Mouse (Mus musculus) layer of hippocampus, adult 9-11 months (tissue): Measurements from ENCODE around the gene Nkx3-2.
A peak's percentile ranks its signal among the peaks of the same experiment; 100 is the strongest.

Source experiments
- DNase-seq: peaks from one replicate; pipeline ENCODE4 v3.0.0; 2022

Gene Nkx3-2

DNA sequence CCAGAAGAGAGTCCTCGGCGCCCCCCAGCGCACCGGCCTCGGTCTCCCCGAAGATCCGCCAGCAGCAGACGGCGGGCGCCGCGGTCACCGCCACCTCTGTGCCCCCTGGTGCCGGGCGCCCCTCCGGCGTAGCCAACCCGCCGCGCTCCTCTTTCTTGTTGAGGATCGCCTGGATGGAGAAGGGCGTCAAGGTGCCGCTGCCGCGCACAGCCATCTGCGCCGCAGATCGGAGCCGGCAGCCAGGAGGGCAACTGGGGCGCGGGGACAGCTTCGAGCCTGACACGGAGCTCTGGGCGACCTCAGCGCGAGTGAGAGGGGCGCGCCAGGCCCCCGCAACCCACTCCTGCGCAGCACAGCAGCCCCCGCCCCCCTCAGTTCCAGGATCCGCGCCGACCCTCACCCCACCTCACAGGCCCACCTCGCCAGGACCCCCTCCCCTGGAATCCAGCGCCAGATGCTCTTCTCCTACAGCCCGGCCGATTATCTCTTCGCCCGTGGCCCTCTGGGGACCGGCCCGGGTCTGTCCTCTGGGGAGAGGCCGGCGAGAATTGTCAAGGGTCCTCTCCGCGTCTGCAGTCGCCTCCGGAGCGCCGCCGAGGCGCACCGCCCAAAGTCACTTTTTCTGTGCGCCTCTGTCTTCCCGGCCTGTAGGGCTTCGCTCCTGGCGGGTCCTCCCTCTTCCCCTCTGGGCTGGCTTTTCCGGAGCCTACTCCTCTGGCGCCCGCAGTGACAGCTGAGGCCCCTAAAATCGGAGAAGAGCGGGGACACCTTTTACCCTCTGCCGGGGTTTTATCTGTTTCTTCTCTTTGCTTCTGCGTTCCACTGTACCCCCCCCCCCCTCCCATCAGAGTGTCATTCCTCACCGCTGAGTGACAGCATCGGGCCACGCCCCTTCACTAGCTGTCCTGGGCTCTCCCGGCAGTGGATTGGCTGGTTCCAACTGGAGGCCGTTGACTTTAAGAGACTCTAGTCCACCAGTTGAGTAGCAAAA is at the start of gene Nkx3-2:
Gene Nkx3-2 (minus strand): TSS at position 771 of the 991 bp plus-strand sequence.
- no peak for DNase-seq

- DNase-seq: no peak
Observed at GRCm38 (mm10) chr5:41812516-41812915, 48.2 kb upstream of the Nkx3-2 start.

DNA sequence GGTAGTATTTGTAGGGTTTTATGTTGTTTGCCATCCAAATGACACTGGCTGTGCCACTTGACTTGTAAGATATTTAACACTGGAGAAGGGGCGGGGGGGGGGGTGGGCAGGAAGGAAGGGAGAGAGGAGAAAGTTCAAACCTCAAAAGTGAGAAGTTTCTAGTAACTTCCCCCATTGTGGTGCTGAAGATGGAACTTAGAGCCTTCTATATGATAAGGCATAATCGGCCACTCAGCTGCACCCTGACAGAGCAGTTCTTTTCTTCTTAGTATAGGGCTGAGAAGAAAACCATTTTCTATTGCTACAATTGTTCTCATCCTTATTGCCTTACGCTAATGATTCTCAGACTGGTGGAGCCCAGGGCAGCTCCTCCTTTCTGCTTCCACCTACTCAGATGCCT is 47.0 kb upstream of the Nkx3-2 start:
- DNase-seq: no peak

- DNase-seq: no peak
Observed at GRCm38 (mm10) chr5:41807383-41807782, 43.1 kb upstream of the Nkx3-2 start.

GRCm38 (mm10) chr5:41806176-41806575 is 41.9 kb upstream of the Nkx3-2 start:
- DNase-seq: no peak

DNA sequence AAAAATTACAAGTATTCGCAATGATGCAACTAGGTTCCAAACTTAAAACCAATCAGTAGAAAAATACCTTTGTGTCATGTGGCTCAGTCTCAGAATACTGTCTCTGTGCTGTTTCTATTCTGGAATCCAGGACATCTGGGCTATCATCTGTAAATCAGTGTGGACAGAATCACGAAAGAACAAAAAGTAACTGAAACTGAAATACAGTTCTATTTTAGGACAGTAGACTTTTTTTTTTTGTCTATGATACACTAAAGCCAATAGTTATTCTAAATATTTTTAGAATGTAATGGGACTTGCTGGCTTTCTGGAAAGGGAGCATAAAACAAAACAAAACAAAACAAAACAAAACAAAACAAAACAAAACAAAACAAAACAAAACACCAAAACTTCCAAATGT is 40.8 kb upstream of the Nkx3-2 start:
- peak; percentile 14 for DNase-seq

GRCm38 (mm10) chr5:41804643-41805042 is 40.3 kb upstream of the Nkx3-2 start:
- DNase-seq: no peak

GRCm38 (mm10) chr5:41801622-41802021 is 37.3 kb upstream of the Nkx3-2 start:
- DNase-seq: no peak

DNA sequence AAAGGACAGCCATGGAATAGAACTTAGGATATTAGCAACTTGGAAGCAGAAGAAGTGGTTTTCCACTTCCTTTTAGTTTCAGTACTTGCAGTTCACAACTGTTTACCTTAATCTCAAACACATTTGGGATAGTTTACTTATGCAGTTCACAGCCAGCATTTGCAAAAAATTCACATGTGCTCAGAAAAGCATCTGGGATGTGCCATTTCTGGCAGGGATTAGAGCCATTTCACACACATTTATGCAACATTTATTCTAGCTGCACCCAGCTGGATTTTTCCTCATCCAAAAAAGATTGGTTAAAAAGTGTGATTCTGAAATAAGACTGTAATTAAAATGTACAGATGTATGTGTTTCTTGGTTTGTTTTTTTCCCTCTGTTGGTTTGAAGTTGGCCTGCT is 30.1 kb upstream of the Nkx3-2 start:
- no peak for DNase-seq

GRCm38 (mm10) chr5:41790517-41790916 is 26.2 kb upstream of the Nkx3-2 start:
- DNase-seq: no peak

DNA sequence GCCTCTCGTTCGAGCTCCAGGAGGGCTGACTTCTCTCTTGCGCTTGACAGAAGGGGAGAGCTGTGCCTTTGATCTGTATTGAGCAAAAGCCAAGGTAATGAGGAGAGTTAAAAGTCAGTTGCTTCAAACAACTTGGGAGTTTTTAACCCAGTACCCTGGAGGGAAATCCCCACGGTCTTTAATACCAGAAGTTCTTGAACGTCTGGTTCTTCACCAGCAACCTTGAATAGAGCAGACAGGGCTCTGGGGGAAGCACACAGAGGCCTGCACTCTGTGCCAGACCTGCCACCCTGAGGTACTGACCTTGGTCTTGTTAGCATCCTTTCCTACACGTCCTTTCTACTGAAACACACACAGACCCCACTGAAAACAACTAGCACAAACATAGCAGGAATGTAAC is 24.6 kb upstream of the Nkx3-2 start:
- DNase-seq: no peak

DNA sequence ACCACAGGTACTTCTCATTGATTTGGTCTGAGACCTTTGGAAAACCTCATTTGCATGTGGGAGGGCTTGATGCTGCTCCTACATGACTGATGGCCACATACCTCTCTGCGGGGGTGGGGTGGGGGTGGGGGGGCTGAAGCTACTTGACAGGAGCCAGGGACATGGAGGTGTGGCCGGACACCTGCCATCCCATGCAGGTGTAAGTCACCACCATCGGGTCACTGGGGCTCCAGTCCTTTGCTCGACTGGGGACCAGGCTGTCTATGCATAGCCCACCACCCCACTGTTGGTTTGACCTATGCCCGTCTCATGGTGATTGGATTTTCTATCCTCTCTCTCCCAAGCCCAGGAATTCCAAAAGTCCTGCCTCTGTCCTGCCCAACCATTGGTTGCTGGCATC is 17.6 kb upstream of the Nkx3-2 start:
- no peak for DNase-seq

DNA sequence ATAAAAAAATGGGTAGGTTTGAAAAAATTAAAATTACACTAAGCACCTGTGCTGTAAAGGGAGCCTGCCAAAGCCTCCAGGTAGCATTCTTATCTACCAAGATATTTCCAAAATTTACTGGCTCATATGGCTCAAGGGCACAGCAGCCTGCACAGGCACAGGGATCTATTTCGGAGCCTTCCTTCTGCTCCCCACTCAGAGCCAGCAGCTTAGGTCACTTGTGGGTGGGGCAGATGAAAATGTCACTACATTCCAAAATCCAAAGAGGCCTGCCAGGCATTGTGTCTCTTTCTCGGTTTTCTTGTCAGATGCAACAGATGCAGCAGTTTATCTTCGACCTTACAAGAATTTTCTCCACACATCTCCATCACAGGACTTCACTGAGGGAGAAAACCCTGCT is 15.7 kb upstream of the Nkx3-2 start:
- no peak for DNase-seq

DNA sequence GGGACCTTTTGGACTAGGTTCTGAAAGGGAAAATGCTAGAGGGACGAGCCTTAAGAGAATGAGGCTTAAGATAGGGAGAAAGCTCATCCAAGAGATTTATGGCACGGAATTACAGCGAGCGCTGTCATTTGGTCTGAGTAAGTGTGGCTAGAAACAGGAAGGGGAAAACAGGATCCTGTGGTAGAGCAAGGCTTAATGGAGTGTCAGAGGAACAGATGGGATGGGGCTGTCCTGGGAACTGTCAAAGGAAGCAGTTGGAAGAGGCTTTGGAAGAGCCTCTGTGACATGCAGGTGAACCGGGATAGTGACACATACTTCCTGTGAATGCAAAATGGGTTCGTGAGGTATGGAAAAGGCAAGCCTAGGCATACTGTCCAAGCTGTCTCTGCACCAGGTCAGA is 11.4 kb upstream of the Nkx3-2 start:
- DNase-seq: no peak

DNA sequence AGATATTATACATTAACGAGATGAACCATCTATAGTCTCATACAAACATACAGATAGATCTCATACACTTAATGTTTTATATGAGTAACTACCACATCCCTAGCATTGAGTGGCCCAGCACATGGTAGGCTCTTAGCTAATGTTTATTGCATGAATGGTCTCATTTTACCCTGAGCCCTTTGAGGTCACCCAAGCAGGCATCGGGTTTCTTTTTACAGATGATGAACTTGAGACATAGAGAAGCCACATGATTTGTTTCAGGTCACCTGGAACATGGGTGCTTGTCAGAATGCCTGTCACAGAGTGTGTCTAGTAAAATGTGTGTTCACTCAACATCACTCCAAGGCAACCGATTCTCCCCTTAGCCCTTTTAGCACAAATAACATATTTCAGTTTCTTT is 11.0 kb upstream of the Nkx3-2 start:
- DNase-seq: no peak

DNA sequence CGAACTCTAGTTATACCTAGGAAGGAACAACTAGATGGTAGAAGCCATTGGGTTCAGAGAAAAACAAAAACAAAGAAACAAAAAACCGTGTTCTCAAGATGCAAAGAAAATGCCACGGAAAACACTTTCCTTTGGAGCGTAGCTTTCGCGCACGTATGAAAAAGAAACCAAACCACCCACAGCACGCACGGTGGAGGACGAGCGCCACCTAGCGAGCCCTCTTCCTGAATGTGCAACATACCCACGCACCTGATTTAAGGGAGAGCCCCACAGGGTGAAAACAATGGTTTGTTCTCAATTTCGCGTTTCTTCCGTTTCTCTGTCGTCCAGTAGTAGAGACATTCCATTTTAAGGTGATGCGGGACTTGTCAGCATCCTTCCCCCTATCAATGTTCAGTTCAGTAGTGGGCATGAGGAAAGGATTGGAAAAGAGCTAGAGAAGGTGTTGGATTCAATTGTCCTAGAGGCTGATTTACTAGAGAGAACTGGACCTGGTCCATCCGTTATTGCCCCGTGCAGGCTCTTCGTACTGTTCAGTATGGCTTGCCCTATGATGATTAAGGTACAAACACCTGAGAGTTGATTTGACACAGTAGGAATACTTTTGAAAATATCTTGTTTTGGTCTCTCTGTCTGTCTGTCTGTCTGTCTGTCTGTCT is 4.2 kb upstream of the Nkx3-2 start:
- DNase-seq: peak; percentile 67

DNA sequence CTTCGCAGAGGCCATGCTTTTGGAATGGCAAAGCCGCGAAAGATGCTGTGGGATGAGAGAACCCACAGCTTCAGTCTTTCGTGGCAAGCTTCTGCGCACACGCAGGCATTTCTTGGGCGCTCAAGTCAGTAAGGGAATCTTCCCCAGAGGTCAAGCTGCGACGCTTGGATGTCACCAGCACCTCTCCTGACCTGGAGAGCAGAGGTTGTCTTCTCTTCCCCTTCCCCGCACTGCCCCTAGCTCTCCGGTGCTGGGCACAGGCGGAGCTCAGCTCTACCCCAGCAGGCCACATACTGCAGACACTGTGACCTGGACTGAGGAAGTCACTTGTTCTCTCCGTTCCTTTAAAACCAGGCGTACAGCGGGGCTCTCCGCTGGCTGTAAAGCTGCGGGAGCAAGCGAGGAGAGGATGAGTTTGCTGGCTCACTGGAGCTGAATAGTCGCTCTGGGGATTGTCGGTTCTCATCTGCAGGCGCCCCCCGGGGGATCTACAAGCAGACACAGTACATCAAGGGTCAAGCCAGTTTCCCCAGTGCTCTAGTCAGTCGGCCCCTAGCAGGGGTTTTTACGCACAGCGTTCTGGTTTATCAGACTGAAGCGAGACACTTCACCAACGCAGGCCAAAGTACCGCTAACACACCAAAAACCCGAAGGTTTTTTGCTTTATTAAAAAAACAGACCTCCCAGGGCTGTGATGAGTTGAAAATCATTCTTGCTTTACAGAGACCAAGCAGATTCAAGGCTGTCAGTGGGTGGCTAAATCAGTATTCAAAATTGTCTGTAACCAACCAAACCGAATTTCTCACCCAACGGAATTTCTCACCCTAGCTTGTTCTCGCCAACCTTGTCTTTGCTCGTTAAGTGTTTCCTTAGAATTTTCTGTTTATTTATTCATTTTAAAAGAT is 3.2 kb upstream of the Nkx3-2 start:
- no peak for DNase-seq

- no peak for DNase-seq
Observed at GRCm38 (mm10) chr5:41766406-41767010, 2.2 kb upstream of the Nkx3-2 start.

- DNase-seq: no peak
Observed at GRCm38 (mm10) chr5:41765626-41766405, 1.5 kb upstream of the Nkx3-2 start.

DNA sequence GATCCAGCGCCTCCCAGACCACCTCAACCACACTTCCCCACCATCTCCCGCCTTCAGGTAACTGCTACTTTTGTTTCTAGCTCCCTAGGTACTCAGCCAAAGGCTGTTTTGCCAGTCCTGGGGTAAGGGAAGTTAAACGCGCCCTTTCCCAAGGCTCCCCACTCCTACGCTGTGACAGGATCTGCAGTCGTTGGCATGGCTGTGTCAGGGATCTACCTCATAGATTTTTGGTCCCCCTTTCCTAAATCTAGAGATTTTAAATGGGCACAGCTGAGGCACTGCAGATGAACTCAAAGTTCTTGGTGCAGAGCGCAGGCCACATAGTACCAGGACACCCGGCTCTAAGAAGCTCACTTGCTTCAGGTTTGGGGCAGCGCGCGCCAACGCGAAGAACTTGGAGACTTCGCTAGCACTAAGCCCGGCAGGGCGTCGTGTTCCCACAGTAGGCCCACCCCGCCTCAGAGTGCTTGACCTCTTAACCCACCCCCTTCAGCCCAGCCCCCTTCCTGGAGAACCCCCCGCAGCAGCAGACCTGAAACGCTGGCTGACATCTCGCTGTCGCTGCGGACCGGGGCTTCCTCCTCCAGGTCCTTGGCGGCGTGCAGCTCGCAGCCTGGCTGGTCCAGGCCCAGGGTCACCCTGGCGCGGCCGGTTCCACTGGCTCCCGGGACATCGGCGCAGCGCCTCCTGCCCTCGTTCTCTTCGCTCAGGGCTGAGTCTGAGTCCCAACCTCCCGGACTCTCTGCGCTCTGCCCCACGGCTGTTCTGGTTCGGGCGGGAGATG is 1.2 kb downstream of the Nkx3-2 start:
- no peak for DNase-seq
